Mouse (Mus musculus) gastrocnemius, postnatal 14 days (tissue): ENCODE data around the gene Pbld1. TPM values are rescaled to one million over a fixed set of nuclear protein-coding genes. Genes with fewer than 3 reads are reported as not detected.

Experiments used
- DNase-seq: peaks from one replicate; pipeline ENCODE4 v3.0.0; 2021; ENCODE audit warnings: mixed read lengths
- intact Hi-C: fragments of 180-260 bp; cut with DNase I; formaldehyde crosslinking; loops from one replicate; pipeline ENCODE4 v1.15.1; 2025; ENCODE audit warnings: low total_unique reads
- total RNA-seq, 2 experiments: library from RNA; stranded (reverse); gene quantifications; 2 replicates each; pipeline ENCODE4 v1.2.3; 2021

Gene Pbld1
- total RNA-seq, 2 experiments from 2014 or later: 0.45 to 0.47 TPM

GRCm38 (mm10) chr10:63089758-63090571, 30.0 kb downstream of the Pbld1 start:
- DNase-seq: no peak
- intact Hi-C loops: no loop called here

- DNase-seq: no peak
- intact Hi-C loops: no loop called here
These were observed 32.0 kb downstream of the Pbld1 start for GRCm38 (mm10) chr10:63091915-63092314.

- intact Hi-C loops: no loop called here
These were observed 32.9 kb downstream of the Pbld1 start for GRCm38 (mm10) chr10:63092616-63093550.

GRCm38 (mm10) chr10:63096757-63097156, 36.8 kb downstream of the Pbld1 start:
- intact Hi-C loops: no loop called here
- DNase-seq: no peak

More at GRCm38 (mm10) chr10:63092616-63093550, 32.9 kb downstream of the Pbld1 start:
- DNase-seq: no peak

GRCm38 (mm10) chr10:63098191-63098590, 38.2 kb downstream of the Pbld1 start:
- intact Hi-C loops: no loop called here
- DNase-seq: no peak

GRCm38 (mm10) chr10:63099521-63099920, 39.6 kb downstream of the Pbld1 start, which contains the start of gene Atoh7:
Atoh7 (plus strand) TSS chr10:63099651.
- no peak for DNase-seq
- intact Hi-C loops: no loop called here

GRCm38 (mm10) chr10:63099941-63100562, 40.1 kb downstream of the Pbld1 start:
- peak; percentile 50 for DNase-seq
- intact Hi-C loops: no loop called here

GRCm38 (mm10) chr10:63100657-63101056, 40.7 kb downstream of the Pbld1 start:
- no peak for DNase-seq
- intact Hi-C loops: no loop called here

- intact Hi-C loops: no loop called here
- DNase-seq: no peak
These were observed 53.2 kb downstream of the Pbld1 start for GRCm38 (mm10) chr10:63113027-63113604.

GRCm38 (mm10) chr10:63113716-63114360, 53.9 kb downstream of the Pbld1 start:
- intact Hi-C loops: no loop called here
- DNase-seq: no peak

GRCm38 (mm10) chr10:63115881-63116280, 55.9 kb downstream of the Pbld1 start:
- intact Hi-C loops: no loop called here
- no peak for DNase-seq

GRCm38 (mm10) chr10:63116376-63116775, 56.4 kb downstream of the Pbld1 start:
- DNase-seq: no peak
- intact Hi-C loops: no loop called here

GRCm38 (mm10) chr10:63117583-63117982, 57.6 kb downstream of the Pbld1 start:
- intact Hi-C loops: no loop called here
- no peak for DNase-seq

GRCm38 (mm10) chr10:63119916-63120315, 60.0 kb downstream of the Pbld1 start:
- DNase-seq: no peak
- intact Hi-C loops: no loop called here

- intact Hi-C loops: no loop called here
- DNase-seq: no peak
These were observed 62.0 kb downstream of the Pbld1 start for GRCm38 (mm10) chr10:63121961-63122360.

GRCm38 (mm10) chr10:63122516-63122915, 62.6 kb downstream of the Pbld1 start:
- intact Hi-C loops: no loop called here
- no peak for DNase-seq

- intact Hi-C loops: no loop called here
- no peak for DNase-seq
These were observed 63.2 kb downstream of the Pbld1 start for GRCm38 (mm10) chr10:63123141-63123540.

GRCm38 (mm10) chr10:63124016-63124415, 64.1 kb downstream of the Pbld1 start:
- intact Hi-C loops: no loop called here
- no peak for DNase-seq

GRCm38 (mm10) chr10:63125343-63125742, 65.4 kb downstream of the Pbld1 start:
- no peak for DNase-seq
- intact Hi-C loops: no loop called here
